Mouse (Mus musculus): Measurements from ENCODE around the gene Dennd1b.

DNA sequence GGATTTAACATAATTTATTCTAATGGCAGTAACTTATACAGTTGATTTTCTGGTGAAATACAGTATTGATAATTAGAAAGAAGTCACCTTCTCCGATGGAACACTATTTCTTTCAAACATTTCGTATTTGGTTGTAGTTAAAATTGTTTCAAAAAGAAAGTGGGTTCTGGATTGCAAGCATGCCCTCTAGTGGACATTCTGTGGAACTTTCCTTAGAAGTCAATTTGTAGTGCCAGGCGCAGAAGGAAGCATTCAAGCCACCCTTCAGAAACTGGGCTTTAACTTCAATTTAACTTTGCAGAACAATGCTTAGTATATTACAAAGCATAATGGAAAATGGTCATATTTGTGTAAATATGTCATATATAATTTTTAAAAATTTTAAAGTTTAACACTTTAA is 193.2 kb downstream of the Dennd1b start:
- TF ChIP-seq POLR2A (IDR thresholded peaks at IDR 0.05; ENCODE audit: extremely low read depth, insufficient read depth, low read length) (no peak), CTCF (IDR thresholded peaks at IDR 0.05; ENCODE audit: low read depth, low read length) (peak; percentile 65)
